ENCODE assay signal across 11 mouse cellular contexts in the genomic region with DNA sequence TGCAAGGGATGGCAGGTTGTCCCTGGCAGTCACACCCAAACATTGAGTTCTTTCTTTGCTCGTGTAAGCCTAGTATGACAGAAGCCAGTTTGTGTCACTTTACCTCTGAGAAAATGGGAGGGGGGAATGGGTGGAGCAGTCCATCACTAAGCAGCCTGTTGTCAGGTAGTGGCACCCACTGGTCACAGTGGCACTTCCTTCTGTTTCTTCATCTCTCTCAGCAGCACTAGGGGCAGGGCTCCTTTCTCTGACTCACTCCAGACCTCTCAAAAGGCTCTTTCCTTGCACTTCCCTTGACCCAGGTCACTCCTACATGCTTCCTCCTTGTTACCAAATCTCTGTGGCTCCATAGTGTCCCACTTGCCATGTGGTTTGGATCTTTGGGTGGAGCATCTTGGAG. TPM values are rescaled to one million over a fixed set of nuclear protein-coding genes. Genes with fewer than 3 reads are reported as not detected.
DNase-seq lines count a peak whose midpoint lies in the region; ATAC-seq and TF ChIP-seq lines count a peak whose summit lies in the region.
"Had no signal": no experiment of that assay in that cellular context is flagged by ENCODE, and none has a peak within 500 bp of the region (broad histone marks: within the 10 kb centered on the region; RNA-seq: fewer than 3 reads in every experiment).

No protein-coding gene starts in this region.

- TF ChIP-seq EP300 in heart, postnatal 0 days (IDR thresholded peaks at IDR 0.05; ENCODE audit: low read depth): no peak

- H3K4me1 ChIP-seq in heart, postnatal 0 days (ENCODE audit: control insufficient read depth, insufficient read depth): peaks cover 12% of the 10 kb centered on the region
- peaks cover 58% of the 10 kb centered on the region for H3K4me1 ChIP-seq in thymus, adult 2 months (replicated peaks; ENCODE audit: control insufficient read depth, insufficient read depth, low read length)
- peaks cover 4% of the 10 kb centered on the region for H3K4me1 ChIP-seq in hindbrain, embryonic 16.5 days (ENCODE audit: control insufficient read depth, insufficient read depth, low read depth, low read length)

- H3K9ac ChIP-seq in heart, postnatal 0 days (replicated peaks; ENCODE audit: low read depth, low read length): no peak overlapping the region
- H3K9ac ChIP-seq in hindbrain, embryonic 16.5 days (ENCODE audit: low read depth, low read length): no peak overlapping the region
- H3K9ac ChIP-seq: embryonic facial prominence, embryonic 12.5 days; hindbrain, embryonic 12.5 days had no signal

- no peak for DNase-seq in heart, postnatal 0 days (ENCODE audit: low spot score)
- no peak for DNase-seq in heart, adult 9 months (ENCODE audit: low spot score in 2 of 2)
- DNase-seq in thymus, adult 2 months: no peak
- DNase-seq in thymus, postnatal 25 days: no peak
- peak; percentile 62 for DNase-seq in lung, postnatal 36 days
- DNase-seq in frontal cortex, postnatal 36 days (ENCODE audit: low spot score in 2 of 2): no peak
- DNase-seq: cerebellum, adult 2 months; right cerebral cortex, adult 18-20 months had no signal

- H3K4me2 ChIP-seq in heart, postnatal 0 days (ENCODE audit: low read depth, low read length): no peak overlapping the region
- no peak overlapping the region for H3K4me2 ChIP-seq in hindbrain, embryonic 16.5 days (ENCODE audit: low read length)
- H3K4me2 ChIP-seq: embryonic facial prominence, embryonic 12.5 days; hindbrain, embryonic 12.5 days had no signal

- ATAC-seq in heart, postnatal 0 days (ENCODE audit: insufficient read depth, low read depth): no peak
- ATAC-seq in hindbrain, embryonic 16.5 days: no peak

- no peaks in the 10 kb centered on the region for H3K9me3 ChIP-seq in heart, postnatal 0 days (replicated peaks; ENCODE audit: control insufficient read depth, low read length)
- H3K9me3 ChIP-seq in hindbrain, embryonic 16.5 days (ENCODE audit: control insufficient read depth, low read length): no peaks in the 10 kb centered on the region
- H3K9me3 ChIP-seq: embryonic facial prominence, embryonic 12.5 days; hindbrain, embryonic 12.5 days had no signal

- no peaks in the 10 kb centered on the region for H3K36me3 ChIP-seq in heart, postnatal 0 days (replicated peaks; ENCODE audit: control insufficient read depth, insufficient read depth, low read length)
- no peaks in the 10 kb centered on the region for H3K36me3 ChIP-seq in thymus, adult 2 months (ENCODE audit: control insufficient read depth, insufficient read depth, low read length)
- H3K36me3 ChIP-seq in hindbrain, embryonic 16.5 days (ENCODE audit: control insufficient read depth, insufficient read depth, low read length): no peaks in the 10 kb centered on the region
- H3K36me3 ChIP-seq: embryonic facial prominence, embryonic 12.5 days; hindbrain, embryonic 12.5 days had no signal

- no peak overlapping the region for H3K4me3 ChIP-seq in heart, postnatal 0 days (ENCODE audit: low read depth, low read length)
- no peak overlapping the region for H3K4me3 ChIP-seq in thymus, adult 2 months (ENCODE audit: control insufficient read depth, insufficient read depth, low read length)
- no peak overlapping the region for H3K4me3 ChIP-seq in hindbrain, embryonic 16.5 days (ENCODE audit: low read length)
- H3K4me3 ChIP-seq: embryonic facial prominence, embryonic 12.5 days; hindbrain, embryonic 12.5 days had no signal

- WGBS in heart, postnatal 0 days: 70% methylated on average over 1 of the region's 1 CpGs
- WGBS in thymus, adult 2 months: 32% methylated on average over 1 of the region's 1 CpGs
- 70% methylated on average over 1 of the region's 1 CpGs for WGBS in hindbrain, embryonic 16.5 days

- peak overlapping the region; percentile 37; the same call in 1 of the 2 replicates for H3K27ac ChIP-seq in heart, postnatal 0 days (ENCODE audit: low read depth)
- H3K27ac ChIP-seq in thymus, adult 2 months (ENCODE audit: control insufficient read depth, insufficient read depth, low read length): peak overlapping the region; percentile 56
- H3K27ac ChIP-seq in hindbrain, embryonic 16.5 days (ENCODE audit: low read depth, low read length): no peak overlapping the region
- H3K27ac ChIP-seq: embryonic facial prominence, embryonic 12.5 days; hindbrain, embryonic 12.5 days had no signal

- TF ChIP-seq POLR2A in thymus, adult 2 months (IDR thresholded peaks at IDR 0.05; ENCODE audit: control insufficient read depth, extremely low read depth, insufficient read depth, low read length, poor library complexity): no peak

- no peak for TF ChIP-seq CTCF in heart, postnatal 0 days (IDR thresholded peaks at IDR 0.05; ENCODE audit: low read depth)
- no peak for TF ChIP-seq CTCF in thymus, adult 2 months (IDR thresholded peaks at IDR 0.05; ENCODE audit: borderline replicate concordance, control insufficient read depth, extremely low read depth, insufficient read depth, low read length, poor library complexity)

- no peaks in the 10 kb centered on the region for H3K27me3 ChIP-seq in heart, postnatal 0 days (ENCODE audit: control insufficient read depth, insufficient read depth, low read length)
- no peaks in the 10 kb centered on the region for H3K27me3 ChIP-seq in thymus, adult 2 months (ENCODE audit: control insufficient read depth, insufficient read depth, low read length)
- H3K27me3 ChIP-seq in hindbrain, embryonic 16.5 days (replicated peaks; ENCODE audit: control insufficient read depth, insufficient read depth, low read length): no peaks in the 10 kb centered on the region
- H3K27me3 ChIP-seq: embryonic facial prominence, embryonic 12.5 days; hindbrain, embryonic 12.5 days had no signal

RNA-seq across cellular contexts. Expression of a gene that starts 52.9 kb away (rescaled TPM):
- 158 and 165 TPM in 2 replicates for total RNA-seq in heart, postnatal 0 days (2014; rRNA removed; ENCODE audit: low replicate concordance)
- polyA plus RNA-seq in heart, postnatal 0 days (2015; fragmentation: Nextera tagmentation; extraction: Ambion mirVana): 96.9 and 112 TPM in 2 replicates
- polyA plus RNA-seq in thymus, adult 2 months (2012; rRNA removed): 66.6 and 75.3 TPM in 2 replicates
- polyA plus RNA-seq in hindbrain, embryonic 16.5 days (2015; fragmentation: Nextera tagmentation; extraction: Ambion mirVana): 35.4 and 38.0 TPM in 2 replicates
